2 mouse cellular contexts compared by ENCODE assay signal in the genomic region with DNA sequence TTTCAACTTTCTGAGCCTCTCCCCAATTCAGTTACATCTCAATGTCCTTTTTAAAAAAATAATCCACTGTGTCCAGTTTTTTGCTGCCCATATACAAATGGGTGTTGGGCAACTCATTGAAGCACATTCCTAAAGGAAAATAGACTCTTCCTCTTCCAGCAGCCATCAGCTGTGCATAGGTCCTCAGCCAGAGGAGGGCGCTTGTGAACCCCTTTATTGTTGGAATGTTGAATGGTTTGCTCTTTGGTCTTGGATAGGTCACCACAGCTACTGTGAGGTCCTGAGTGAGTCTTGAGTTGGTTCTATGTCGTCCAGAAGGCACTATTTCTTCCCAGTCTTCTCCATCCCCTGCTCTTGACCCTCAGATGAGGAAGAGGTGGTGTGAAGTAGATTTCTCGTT.
TF ChIP-seq lines count a peak whose summit lies in the region.

No protein-coding gene starts in this region.

TF ChIP-seq in CH12.LX, 34 proteins besides CTCF, POLR2A, EP300 and RAD21 (continued from another document):
- TF ChIP-seq TBP (conservative IDR thresholded peaks at IDR 0.05; ENCODE audit: low read depth, low read length) (no peak), SMC3 (IDR thresholded peaks at IDR 0.05; ENCODE audit: low read depth, low read length) (peak; percentile 18), MYC (IDR thresholded peaks at IDR 0.05; ENCODE audit: low read depth, low read length) (no peak), TCF12 (IDR thresholded peaks at IDR 0.05; ENCODE audit: low read depth, low read length) (no peak)

TF ChIP-seq in ES-E14, 5 proteins besides CTCF, POLR2A, EP300 and RAD21 (continued from another document):
- TF ChIP-seq HCFC1 (IDR thresholded peaks at IDR 0.05; ENCODE audit: borderline replicate concordance, insufficient read depth, low read length) (no peak), ZNF384 (IDR thresholded peaks at IDR 0.05; ENCODE audit: low read depth, low read length) (no peak), ZC3H11A (IDR thresholded peaks at IDR 0.05; ENCODE audit: borderline replicate concordance, low read depth, low read length) (no peak), CHD2 (IDR thresholded peaks at IDR 0.05; ENCODE audit: low read depth, low read length) (no peak)
TF ChIP-seq in ES-E14: peak in this region for 0.
